Mouse (Mus musculus): ENCODE results near the gene Hrh3. TPM values are rescaled to one million over a fixed set of nuclear protein-coding genes. Genes with fewer than 3 reads are reported as not detected.
A peak's percentile ranks its signal among the peaks of the same experiment; 100 is the strongest.

The Hrh3 gene
- polyA plus RNA-seq, 1 experiment from 2014 or later, result not detected

- peak; percentile 99 for ATAC-seq (replicated peaks; ENCODE audit: low FRiP score)
- WGBS, result under 1% methylated on average over 55 of the region's 55 CpGs
- H3K9me3 ChIP-seq (replicated peaks), result no peaks in the 10 kb centered on the region
- peaks cover 50% of the 10 kb centered on the region for H3K4me1 ChIP-seq
- H3K36me3 ChIP-seq, result peaks cover 11% of the 10 kb centered on the region
- peak within 1 kb of the TSS; percentile 75 for H3K27ac ChIP-seq
- H3K27me3 ChIP-seq, result peaks cover 9% of the 10 kb centered on the region; the same call in 1 of the 2 replicates
- peak within 1 kb of the TSS; percentile 94 for H3K4me2 ChIP-seq
- peak within 1 kb of the TSS; percentile 85 for H3K9ac ChIP-seq
- H3K4me3 ChIP-seq (replicated peaks), result peak within 1 kb of the TSS; percentile 97
Measured at GRCm38 (mm10) chr2:180118661-180119438, 14.6 kb upstream of the Hrh3 start, which contains the start of gene Osbpl2. Gene Osbpl2, plus strand, starts transcription at chr2:180119306.

GRCm38 (mm10) chr2:180117485-180118194, 13.4 kb upstream of the Hrh3 start:
- 10% methylated on average over 13 of the region's 13 CpGs for WGBS
- H3K27me3 ChIP-seq, result peaks cover 9% of the 10 kb centered on the region; the same call in 1 of the 2 replicates
- H3K4me2 ChIP-seq, result peak overlapping the region; percentile 94; the same call in 1 of the 2 replicates
- no peak overlapping the region for H3K4me3 ChIP-seq (replicated peaks)
- no peaks in the 10 kb centered on the region for H3K9me3 ChIP-seq (replicated peaks)
- peaks cover 50% of the 10 kb centered on the region for H3K4me1 ChIP-seq
- no peak overlapping the region for H3K9ac ChIP-seq
- no peak overlapping the region for H3K27ac ChIP-seq
- no peak for ATAC-seq (replicated peaks; ENCODE audit: low FRiP score)
- H3K36me3 ChIP-seq, result peaks cover 3% of the 10 kb centered on the region; the same call in 1 of the 2 replicates

- H3K9me3 ChIP-seq (replicated peaks), result no peaks in the 10 kb centered on the region
- no peak overlapping the region for H3K4me2 ChIP-seq
- 81% methylated on average over 8 of the region's 8 CpGs for WGBS
- H3K9ac ChIP-seq, result no peak overlapping the region
- H3K4me3 ChIP-seq (replicated peaks), result no peak overlapping the region
- no peak overlapping the region for H3K27ac ChIP-seq
- H3K36me3 ChIP-seq, result peaks cover 3% of the 10 kb centered on the region; the same call in 1 of the 2 replicates
- H3K4me1 ChIP-seq, result peaks cover 50% of the 10 kb centered on the region
- peaks cover 9% of the 10 kb centered on the region; the same call in 1 of the 2 replicates for H3K27me3 ChIP-seq
- no peak for ATAC-seq (replicated peaks; ENCODE audit: low FRiP score)
Measured at GRCm38 (mm10) chr2:180116741-180117484, 12.6 kb upstream of the Hrh3 start.

- WGBS, result 73% methylated on average over 10 of the region's 10 CpGs
- H3K36me3 ChIP-seq, result no peaks in the 10 kb centered on the region
- ATAC-seq (replicated peaks; ENCODE audit: low FRiP score), result no peak
Measured at GRCm38 (mm10) chr2:180116081-180116493, 11.8 kb upstream of the Hrh3 start.

GRCm38 (mm10) chr2:180115279-180115678, 11.0 kb upstream of the Hrh3 start:
- no peak overlapping the region for H3K4me3 ChIP-seq (replicated peaks)
- H3K27me3 ChIP-seq, result peaks cover 9% of the 10 kb centered on the region; the same call in 1 of the 2 replicates
- H3K9me3 ChIP-seq (replicated peaks), result no peaks in the 10 kb centered on the region
- ATAC-seq (replicated peaks; ENCODE audit: low FRiP score), result no peak
- no peaks in the 10 kb centered on the region for H3K36me3 ChIP-seq
- peaks cover 48% of the 10 kb centered on the region for H3K4me1 ChIP-seq
- H3K9ac ChIP-seq, result no peak overlapping the region; the same call in 1 of the 2 replicates
- 6% methylated on average over 6 of the region's 6 CpGs for WGBS
- no peak overlapping the region for H3K4me2 ChIP-seq
- H3K27ac ChIP-seq, result peak overlapping the region; percentile 41; the same call in 1 of the 2 replicates

More at GRCm38 (mm10) chr2:180116081-180116493, 11.8 kb upstream of the Hrh3 start:
- Histone ChIP-seq H3K9me3 (replicated peaks) (no peaks in the 10 kb centered on the region), H3K27ac (no peak overlapping the region), H3K27me3 (peaks cover 9% of the 10 kb centered on the region; the same call in 1 of the 2 replicates), H3K4me1 (peaks cover 50% of the 10 kb centered on the region), H3K9ac (no peak overlapping the region), H3K4me3 (replicated peaks) (no peak overlapping the region), H3K4me2 (no peak overlapping the region)

GRCm38 (mm10) chr2:180113909-180114890, 9.9 kb upstream of the Hrh3 start:
- H3K27ac ChIP-seq, result no peak overlapping the region
- 57% methylated on average over 17 of the region's 17 CpGs for WGBS
- no peak overlapping the region for H3K4me3 ChIP-seq (replicated peaks)
- no peak overlapping the region for H3K9ac ChIP-seq
- peaks cover 9% of the 10 kb centered on the region; the same call in 1 of the 2 replicates for H3K27me3 ChIP-seq
- H3K4me1 ChIP-seq, result peaks cover 40% of the 10 kb centered on the region
- H3K36me3 ChIP-seq, result no peaks in the 10 kb centered on the region
- ATAC-seq (replicated peaks; ENCODE audit: low FRiP score), result no peak
- H3K4me2 ChIP-seq, result no peak overlapping the region
- no peaks in the 10 kb centered on the region for H3K9me3 ChIP-seq (replicated peaks)

GRCm38 (mm10) chr2:180108285-180108684, 4.0 kb upstream of the Hrh3 start:
- Histone ChIP-seq H3K9me3 (replicated peaks) (no peaks in the 10 kb centered on the region), H3K27ac (no peak overlapping the region), H3K4me2 (no peak overlapping the region), H3K36me3 (no peaks in the 10 kb centered on the region), H3K4me1 (peaks cover 18% of the 10 kb centered on the region), H3K9ac (no peak overlapping the region), H3K4me3 (replicated peaks) (no peak overlapping the region), H3K27me3 (peaks cover 28% of the 10 kb centered on the region)
- ATAC-seq (replicated peaks; ENCODE audit: low FRiP score), result no peak
- 50% methylated on average over 6 of the region's 6 CpGs for WGBS

GRCm38 (mm10) chr2:180107081-180107480, 2.8 kb upstream of the Hrh3 start:
- Histone ChIP-seq H3K9ac (no peak overlapping the region), H3K27ac (no peak overlapping the region), H3K4me2 (no peak overlapping the region), H3K4me1 (peaks cover 23% of the 10 kb centered on the region), H3K4me3 (replicated peaks) (no peak overlapping the region), H3K9me3 (replicated peaks) (no peaks in the 10 kb centered on the region), H3K36me3 (no peaks in the 10 kb centered on the region), H3K27me3 (peaks cover 40% of the 10 kb centered on the region)
- no peak for ATAC-seq (replicated peaks; ENCODE audit: low FRiP score)
- 69% methylated on average over 4 of the region's 4 CpGs for WGBS

- H3K4me2 ChIP-seq, result no peak overlapping the region
- H3K4me1 ChIP-seq, result peaks cover 23% of the 10 kb centered on the region
- H3K27ac ChIP-seq, result no peak overlapping the region
- H3K4me3 ChIP-seq (replicated peaks), result no peak overlapping the region
- ATAC-seq (replicated peaks; ENCODE audit: low FRiP score), result no peak
- no peaks in the 10 kb centered on the region for H3K9me3 ChIP-seq (replicated peaks)
- 27% methylated on average over 8 of the region's 8 CpGs for WGBS
- H3K9ac ChIP-seq, result no peak overlapping the region
- H3K27me3 ChIP-seq, result peaks cover 54% of the 10 kb centered on the region
- H3K36me3 ChIP-seq, result no peaks in the 10 kb centered on the region
Measured at GRCm38 (mm10) chr2:180105441-180106190, 1.3 kb upstream of the Hrh3 start.

GRCm38 (mm10) chr2:180104659-180105377, 530 bp upstream of the Hrh3 start:
- no peak overlapping the region for H3K27ac ChIP-seq
- peak overlapping the region; percentile 55 for H3K4me3 ChIP-seq (replicated peaks)
- H3K4me1 ChIP-seq, result peaks cover 25% of the 10 kb centered on the region
- WGBS, result 10% methylated on average over 24 of the region's 24 CpGs
- peak overlapping the region; percentile 99 for H3K4me2 ChIP-seq
- H3K36me3 ChIP-seq, result no peaks in the 10 kb centered on the region
- no peak overlapping the region for H3K9ac ChIP-seq
- H3K9me3 ChIP-seq (replicated peaks), result no peaks in the 10 kb centered on the region
- no peak; the same call in 1 of the 2 replicates for ATAC-seq (replicated peaks; ENCODE audit: low FRiP score)
- peaks cover 62% of the 10 kb centered on the region for H3K27me3 ChIP-seq

Data from kidney, embryonic 15.5 days (tissue).